Mouse (Mus musculus): ENCODE measurements at regions not wholly inside any gene's neighbourhood (a gene's known extent, or its start where the extent isn't known, plus 50 kb on each side); places are given as distances from the start of the nearest gene placed in this dataset.

DNA sequence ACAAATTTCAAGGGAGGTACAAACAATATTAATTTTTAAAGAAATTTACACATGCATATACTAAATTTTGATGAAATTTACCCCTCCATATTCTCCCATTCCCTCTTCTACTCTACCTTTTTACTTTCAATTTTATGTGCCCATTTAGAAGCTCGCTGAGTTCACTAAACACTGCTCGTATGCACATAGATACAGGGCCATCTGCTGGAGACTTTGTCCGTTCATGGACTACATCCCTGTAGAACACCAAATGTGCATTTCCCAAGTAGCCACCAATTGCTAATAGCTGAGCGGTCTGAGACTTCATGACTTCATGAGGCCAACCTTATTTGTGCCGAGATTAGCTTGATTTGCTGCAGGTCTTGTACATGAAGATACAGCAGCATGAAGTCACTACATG lies 118.8 kb downstream of the Serpinb8 start:
- TF ChIP-seq CTCF (IDR thresholded peaks at IDR 0.05; ENCODE audit: low read depth, low read length), result no peak
- no peak for TF ChIP-seq POLR2A (IDR thresholded peaks at IDR 0.05; ENCODE audit: insufficient read depth, low read length)
- no peak for TF ChIP-seq EP300 (IDR thresholded peaks at IDR 0.05; ENCODE audit: insufficient read depth, low read depth, low read length)

Measured in ES-Bruce4 (cell line).